Mouse (Mus musculus) neural tube, embryonic 15.5 days (tissue): ENCODE results near the gene Tspan15. TPM values are rescaled to one million over a fixed set of nuclear protein-coding genes. Genes with fewer than 3 reads are reported as not detected.

Experiments used
- ATAC-seq: fragments of 200-750 bp; cut with Nextera tagmentation; 2 replicates; pipeline ENCODE4 v1.8.0; 2017; ENCODE audit warnings: mild to moderate bottlenecking, moderate TSS enrichment, moderate library complexity; ENCODE audit not compliant: low FRiP score
- H3K27ac ChIP-seq: fragments of 300-500 bp; sonication (generic); replicated peaks from 2 replicates; pipeline ENCODE4 v1.5.1; 2015; ENCODE audit warnings: mild to moderate bottlenecking, inconsistent platforms
- H3K27me3 ChIP-seq: fragments of 300-500 bp; sonication (generic); replicated peaks from 2 replicates; pipeline ENCODE4 v1.6.1; 2015; ENCODE audit warnings: inconsistent platforms
- H3K36me3 ChIP-seq: fragments of 300-500 bp; sonication (generic); 2 replicates; pipeline ENCODE4 v1.6.1; 2015; ENCODE audit warnings: inconsistent platforms
- H3K4me1 ChIP-seq: fragments of 300-500 bp; sonication (generic); 2 replicates; pipeline ENCODE4 v1.6.1; 2015; ENCODE audit warnings: inconsistent platforms
- H3K4me2 ChIP-seq: fragments of 300-500 bp; sonication (generic); 2 replicates; pipeline ENCODE4 v1.6.1; 2015; ENCODE audit warnings: inconsistent platforms, mild to moderate bottlenecking, moderate library complexity
- H3K4me3 ChIP-seq: fragments of 300-500 bp; sonication (generic); replicated peaks from 2 replicates; pipeline ENCODE4 v1.5.1; 2015; ENCODE audit warnings: mild to moderate bottlenecking, inconsistent platforms
- H3K9ac ChIP-seq: fragments of 300-500 bp; sonication (generic); replicated peaks from 2 replicates; pipeline ENCODE4 v1.6.1; 2015; ENCODE audit warnings: mild to moderate bottlenecking, inconsistent platforms
- H3K9me3 ChIP-seq: fragments of 300-500 bp; sonication (generic); replicated peaks from 2 replicates; pipeline ENCODE4 v1.6.1; 2016; ENCODE audit warnings: inconsistent platforms
- WGBS: fragments of 180-500 bp; shearing (Covaris S2); methylation state at CpG from one replicate; pipeline ENCODE4 v1.1.7; 2015; ENCODE audit warnings: mixed read lengths; 5-methylcytosine and 5-hydroxymethylcytosine counted together
- polyA plus RNA-seq: library from polyadenylated mRNA; unstranded; fragments of >200 nt; fragmentation: Nextera tagmentation; extraction: Ambion mirVana; gene quantifications from 2 replicates; pipeline ENCODE4 v1.2.1, GENCODE M21; 2015

Gene Tspan15
- polyA plus RNA-seq, 1 experiment from 2014 or later, result 16.6 TPM

DNA sequence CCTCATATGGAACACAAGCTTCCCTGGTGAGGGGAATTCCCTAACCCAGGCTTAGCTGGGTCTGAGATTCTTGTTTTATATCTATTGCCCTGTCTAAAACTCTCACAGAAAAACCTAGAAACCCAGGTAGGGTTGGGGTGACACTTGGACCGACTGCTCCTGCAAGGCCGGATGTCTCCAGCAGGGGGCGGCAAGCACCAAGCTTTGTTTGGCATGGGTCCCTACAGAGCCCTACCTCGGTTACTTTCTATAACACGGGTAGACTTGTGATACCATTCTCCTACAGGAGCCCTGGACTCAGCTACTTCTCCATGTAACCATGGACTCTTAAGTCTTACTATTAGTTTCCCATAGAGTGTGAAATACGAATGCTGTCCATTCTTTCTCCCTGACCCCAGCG lies 44.2 kb downstream of the Tspan15 start:
- WGBS, result 23% methylated on average over 7 of the region's 7 CpGs
- Histone ChIP-seq H3K9ac (no peak overlapping the region), H3K4me2 (no peak overlapping the region), H3K4me3 (no peak overlapping the region), H3K36me3 (no peaks in the 10 kb centered on the region), H3K27me3 (peaks cover 28% of the 10 kb centered on the region), H3K4me1 (no peaks in the 10 kb centered on the region), H3K9me3 (no peaks in the 10 kb centered on the region), H3K27ac (no peak overlapping the region)
- peak; percentile 67 for ATAC-seq

DNA sequence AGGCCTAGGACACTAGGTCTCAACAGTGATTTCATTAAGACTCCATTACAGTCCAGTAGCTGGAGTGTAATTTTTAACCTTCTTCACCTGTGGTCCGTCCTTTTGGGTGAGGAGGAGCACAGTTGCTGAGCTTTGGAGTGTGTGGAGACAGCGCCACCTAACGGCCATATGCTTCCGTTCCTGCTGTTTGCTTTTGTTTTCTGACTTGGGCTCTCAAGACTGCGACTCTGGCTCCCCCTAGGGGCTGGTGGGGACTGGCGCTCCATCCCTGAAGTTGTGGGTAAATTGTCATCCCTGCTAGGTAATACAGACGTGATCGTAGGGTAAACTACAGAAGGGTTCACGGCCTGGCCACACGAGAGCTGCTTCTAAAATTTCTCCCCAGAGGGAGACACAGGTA lies 48.0 kb downstream of the Tspan15 start:
- Histone ChIP-seq H3K36me3 (no peaks in the 10 kb centered on the region), H3K9me3 (no peaks in the 10 kb centered on the region), H3K9ac (no peak overlapping the region), H3K27me3 (peaks cover 44% of the 10 kb centered on the region), H3K27ac (no peak overlapping the region), H3K4me2 (no peak overlapping the region), H3K4me1 (no peaks in the 10 kb centered on the region), H3K4me3 (no peak overlapping the region)
- peak; percentile 62; the same call in 1 of the 2 replicates for ATAC-seq
- WGBS, result 2% methylated on average over 10 of the region's 10 CpGs

- no peak for ATAC-seq
- Histone ChIP-seq H3K4me1 (no peaks in the 10 kb centered on the region), H3K4me2 (no peak overlapping the region), H3K36me3 (no peaks in the 10 kb centered on the region), H3K4me3 (no peak overlapping the region), H3K9ac (no peak overlapping the region), H3K27ac (no peak overlapping the region), H3K9me3 (no peaks in the 10 kb centered on the region), H3K27me3 (peaks cover 49% of the 10 kb centered on the region)
- 74% methylated on average over 6 of the region's 6 CpGs for WGBS
Observed at GRCm38 (mm10) chr10:62182471-62183014, 48.5 kb downstream of the Tspan15 start.

- no peak overlapping the region for H3K4me3 ChIP-seq
- H3K9me3 ChIP-seq, result no peaks in the 10 kb centered on the region
- H3K9ac ChIP-seq, result no peak overlapping the region
- 54% methylated on average over 3 of the region's 3 CpGs for WGBS
- no peak for ATAC-seq
- no peaks in the 10 kb centered on the region for H3K4me1 ChIP-seq
- no peaks in the 10 kb centered on the region for H3K36me3 ChIP-seq
- no peak overlapping the region for H3K27ac ChIP-seq
- H3K4me2 ChIP-seq, result no peak overlapping the region
- H3K27me3 ChIP-seq, result peaks cover 52% of the 10 kb centered on the region
Observed at GRCm38 (mm10) chr10:62181701-62182100, 49.4 kb downstream of the Tspan15 start.

DNA sequence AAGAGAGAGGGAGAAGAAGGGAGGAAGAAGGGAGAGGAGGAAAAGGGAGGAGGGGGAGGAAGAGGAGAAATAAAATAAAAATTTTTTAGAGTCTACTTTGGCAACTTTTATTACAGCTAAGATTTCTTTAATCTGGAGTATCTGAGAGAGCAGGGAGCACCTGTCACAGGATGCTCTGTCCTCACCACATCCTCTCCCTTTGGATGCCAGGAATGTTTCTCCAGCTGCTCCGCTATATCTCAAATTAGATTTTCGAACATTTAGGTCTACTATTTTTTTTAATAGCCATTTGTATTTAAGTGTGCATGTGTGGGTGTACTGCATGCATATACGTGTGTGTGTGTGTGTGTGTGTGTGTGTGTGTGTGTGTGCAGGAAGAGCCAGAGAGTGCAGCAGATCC lies 51.1 kb downstream of the Tspan15 start:
- Histone ChIP-seq H3K27me3 (peaks cover 62% of the 10 kb centered on the region), H3K36me3 (no peaks in the 10 kb centered on the region), H3K9ac (no peak overlapping the region), H3K4me1 (no peaks in the 10 kb centered on the region), H3K4me3 (no peak overlapping the region), H3K9me3 (no peaks in the 10 kb centered on the region), H3K4me2 (no peak overlapping the region), H3K27ac (no peak overlapping the region)
- no peak for ATAC-seq
- whole genome bisulfite sequencing, result 95% methylated on average over 3 of the region's 3 CpGs

DNA sequence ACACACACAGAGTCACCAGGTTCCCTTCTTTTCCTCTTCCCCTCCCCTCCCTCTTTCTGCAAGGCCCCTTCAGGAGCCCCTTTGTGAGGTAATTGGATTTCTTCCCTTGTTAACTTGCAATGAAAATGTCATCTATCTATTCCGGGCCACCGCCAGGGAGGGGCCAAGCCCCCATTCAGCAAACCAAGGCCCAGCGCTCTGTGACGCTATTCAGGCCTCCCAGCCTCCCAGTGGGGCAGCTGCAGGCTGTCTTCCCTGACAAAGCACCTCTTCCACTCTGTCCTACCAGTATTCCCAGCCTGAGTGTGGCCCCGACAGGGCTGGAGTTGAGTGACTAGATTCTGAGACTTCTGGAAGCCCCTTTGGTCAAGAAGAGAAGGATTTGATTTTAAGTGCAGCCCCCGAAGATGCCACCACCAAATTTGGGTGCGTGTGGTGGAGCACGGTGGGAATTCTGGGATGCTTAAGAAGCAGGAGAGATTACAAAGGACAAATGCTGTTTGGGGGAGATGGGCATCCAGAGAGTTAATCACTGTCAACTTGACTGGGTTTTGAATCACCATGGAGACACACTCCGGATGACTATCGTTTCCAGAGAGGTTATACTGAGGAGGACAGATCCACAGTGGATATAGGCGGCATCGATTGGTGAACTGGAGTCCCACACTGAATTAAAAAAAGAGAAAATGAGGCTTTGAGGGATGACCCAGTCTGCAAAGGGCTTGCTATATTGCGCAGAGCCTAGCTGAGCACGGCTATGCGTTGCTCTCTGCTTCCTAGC lies 56.3 kb downstream of the Tspan15 start:
- Histone ChIP-seq H3K9ac (no peak overlapping the region), H3K4me1 (peaks cover 16% of the 10 kb centered on the region), H3K36me3 (no peaks in the 10 kb centered on the region), H3K9me3 (no peaks in the 10 kb centered on the region), H3K27me3 (peaks cover 51% of the 10 kb centered on the region), H3K4me2 (no peak overlapping the region), H3K27ac (no peak overlapping the region), H3K4me3 (no peak overlapping the region)
- ATAC-seq, result no peak
- 27% methylated on average over 15 of the region's 15 CpGs for WGBS

GRCm38 (mm10) chr10:62173941-62174448 lies 57.1 kb downstream of the Tspan15 start:
- Histone ChIP-seq H3K27me3 (peaks cover 52% of the 10 kb centered on the region), H3K4me3 (no peak overlapping the region)
- 19% methylated on average over 9 of the region's 9 CpGs for WGBS

GRCm38 (mm10) chr10:62172841-62173553 lies 58.1 kb downstream of the Tspan15 start:
- 7% methylated on average over 9 of the region's 9 CpGs for WGBS
- Histone ChIP-seq H3K4me2 (no peak overlapping the region; the same call in 1 of the 2 replicates), H3K4me3 (no peak overlapping the region), H3K36me3 (no peaks in the 10 kb centered on the region), H3K27ac (no peak overlapping the region), H3K4me1 (peaks cover 16% of the 10 kb centered on the region), H3K9ac (no peak overlapping the region), H3K9me3 (no peaks in the 10 kb centered on the region), H3K27me3 (peaks cover 52% of the 10 kb centered on the region)
- ATAC-seq, result no peak

More at GRCm38 (mm10) chr10:62173941-62174448, 57.1 kb downstream of the Tspan15 start:
- Histone ChIP-seq H3K4me1 (peaks cover 16% of the 10 kb centered on the region), H3K9me3 (no peaks in the 10 kb centered on the region), H3K9ac (no peak overlapping the region), H3K4me2 (no peak overlapping the region), H3K36me3 (no peaks in the 10 kb centered on the region), H3K27ac (no peak overlapping the region)
- ATAC-seq, result no peak

DNA sequence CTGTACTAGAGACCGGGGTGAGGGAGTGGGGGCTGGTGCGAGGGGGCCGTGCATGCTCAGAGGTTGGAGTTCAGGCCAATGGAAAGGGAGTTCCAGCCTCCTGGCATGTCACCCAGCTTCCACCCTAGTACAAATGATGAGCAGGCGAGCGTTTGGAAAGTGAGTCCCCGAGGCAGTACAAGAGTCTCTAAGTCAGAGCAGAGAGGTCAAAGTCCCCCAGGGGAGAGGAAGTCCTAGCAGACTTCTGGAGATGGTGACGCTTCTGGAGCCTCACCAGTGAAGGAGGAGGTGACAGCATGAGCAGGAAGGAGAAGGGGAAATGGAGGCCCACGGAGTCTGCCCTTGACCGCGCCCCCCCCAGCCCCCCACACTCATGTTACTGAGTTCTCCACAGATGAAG lies 68.6 kb downstream of the Tspan15 start:
- Histone ChIP-seq H3K27ac (no peak overlapping the region), H3K36me3 (no peaks in the 10 kb centered on the region), H3K4me3 (no peak overlapping the region), H3K27me3 (peaks cover 17% of the 10 kb centered on the region; the same call in 1 of the 2 replicates), H3K4me2 (no peak overlapping the region), H3K9me3 (no peaks in the 10 kb centered on the region; the same call in 1 of the 2 replicates), H3K9ac (no peak overlapping the region), H3K4me1 (no peaks in the 10 kb centered on the region)
- no peak for ATAC-seq
- 50% methylated on average over 10 of the region's 10 CpGs for WGBS

DNA sequence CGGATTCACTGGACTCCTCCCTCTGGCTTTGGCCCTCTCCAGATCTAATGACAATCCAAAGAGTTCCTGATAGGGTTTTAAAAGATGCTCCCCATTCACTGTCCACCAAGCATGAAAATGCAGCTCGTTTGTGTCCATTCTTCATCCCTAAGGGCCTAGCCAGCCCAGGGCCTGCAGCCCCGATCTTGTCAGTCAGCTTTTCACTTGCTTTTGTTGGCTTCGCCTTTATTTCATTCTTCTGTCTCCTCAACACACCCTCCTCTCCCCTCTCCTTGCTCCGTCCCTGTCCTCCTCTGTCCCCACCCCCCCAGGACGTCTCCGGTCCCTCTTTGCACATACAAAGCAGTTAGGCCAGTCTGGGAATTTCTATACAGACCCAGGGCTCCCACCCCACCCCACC lies 81.1 kb downstream of the Tspan15 start:
- Histone ChIP-seq H3K27me3 (peaks cover 54% of the 10 kb centered on the region), H3K9me3 (no peaks in the 10 kb centered on the region), H3K9ac (no peak overlapping the region), H3K4me3 (no peak overlapping the region), H3K4me1 (no peaks in the 10 kb centered on the region), H3K27ac (no peak overlapping the region), H3K36me3 (no peaks in the 10 kb centered on the region), H3K4me2 (no peak overlapping the region)
- no peak for ATAC-seq
- 10% methylated on average over 7 of the region's 7 CpGs for WGBS

GRCm38 (mm10) chr10:62147466-62148248 lies 83.4 kb downstream of the Tspan15 start:
- Histone ChIP-seq H3K9ac (no peak overlapping the region), H3K36me3 (no peaks in the 10 kb centered on the region), H3K27me3 (peaks cover 60% of the 10 kb centered on the region), H3K9me3 (no peaks in the 10 kb centered on the region), H3K4me3 (no peak overlapping the region), H3K4me1 (no peaks in the 10 kb centered on the region), H3K27ac (no peak overlapping the region), H3K4me2 (no peak overlapping the region)
- ATAC-seq, result no peak
- WGBS, result 46% methylated on average over 12 of the region's 12 CpGs
